Mouse (Mus musculus) ES-Bruce4 (cell line): Measurements from ENCODE around the gene Alyref.

Experiments
- CTCF ChIP-seq: IDR thresholded peaks from one replicate; pipeline ENCODE4 v1.8.1; 2011; ENCODE audit warnings: low read depth, low read length
- EP300 ChIP-seq: IDR thresholded peaks from 2 replicates; pipeline ENCODE4 v1.6.1; 2011; ENCODE audit warnings: low read depth, low read length; ENCODE audit not compliant: insufficient read depth
- POLR2A ChIP-seq: IDR thresholded peaks from one replicate; pipeline ENCODE4 v1.8.1; 2011; ENCODE audit warnings: low read length; ENCODE audit not compliant: insufficient read depth

DNA sequence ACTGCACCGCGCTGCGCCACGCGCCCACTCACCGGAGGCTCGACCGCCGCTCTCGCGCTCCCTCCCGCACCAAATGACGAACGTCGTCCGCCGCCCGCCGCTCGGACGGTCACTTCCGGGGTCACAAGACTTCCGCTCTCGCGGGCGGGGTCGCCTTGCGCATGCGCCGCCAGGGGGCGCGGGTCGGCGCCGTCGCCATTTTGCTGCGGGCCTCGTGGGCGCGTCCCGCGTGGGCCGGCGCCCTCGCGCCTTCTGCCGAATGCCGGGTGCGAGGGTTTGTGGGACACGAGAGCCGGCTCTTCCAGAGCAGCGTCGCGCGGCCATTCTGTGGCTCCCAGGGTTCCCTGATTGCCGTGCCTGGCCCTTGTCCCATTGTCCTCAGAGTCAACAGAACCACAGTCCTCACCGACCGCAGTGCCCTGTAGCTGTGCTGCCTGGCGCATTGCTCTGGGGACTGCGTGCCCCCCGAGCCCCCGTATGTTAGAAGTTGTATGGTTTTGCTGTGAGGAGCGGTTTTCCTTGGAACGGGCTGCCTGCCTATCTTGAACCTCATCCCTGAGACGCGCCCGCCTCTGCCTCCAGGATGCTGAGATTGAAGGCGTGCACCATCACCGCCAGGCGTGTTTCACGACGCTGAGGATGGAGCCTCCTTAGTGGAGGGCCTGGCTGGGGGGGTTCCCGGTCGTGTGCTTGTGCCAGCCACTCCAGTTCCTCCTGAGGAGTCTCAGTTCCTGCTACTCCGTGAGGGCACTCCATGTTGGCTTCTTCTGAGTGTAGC, 16.5 kb downstream of the Alyref start, which contains the start of gene Arhgdia:
- TF ChIP-seq POLR2A: no peak
- no peak for TF ChIP-seq CTCF
- 0 out of 2 replicates have a peak, but pooled peaks have one; percentile 56 for TF ChIP-seq EP300
